Mouse (Mus musculus): ENCODE measurements at regions not wholly inside any gene's neighbourhood (a gene's known extent, or its start where the extent isn't known, plus 50 kb on each side); places are given as distances from the start of the nearest gene placed in this dataset.
"Not testable (repeated sequence)": the region's sequence is repeated elsewhere in the genome, so short reads cannot be mapped to it uniquely, and the experiment has no call there.

DNA sequence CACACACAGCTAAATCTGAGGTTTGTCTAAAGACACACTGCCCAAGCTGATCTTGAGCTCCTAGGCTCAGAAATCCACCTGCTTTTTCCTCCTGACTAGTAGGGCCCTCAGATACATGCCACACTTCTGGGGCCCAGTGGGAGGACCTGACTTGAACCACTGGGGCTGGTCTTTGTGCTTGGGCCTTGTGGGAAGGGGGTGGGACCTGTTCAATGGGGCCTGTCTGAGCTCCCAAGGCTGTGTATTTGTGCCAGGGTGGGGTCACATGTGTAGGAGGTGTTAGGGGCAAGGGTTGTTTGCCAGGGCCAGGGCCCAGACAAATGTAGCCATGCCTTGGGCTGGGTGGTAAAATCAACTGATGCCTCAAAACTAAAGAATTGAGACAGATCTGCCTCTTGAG, 56.8 kb downstream of the Gm8765 start:
- not testable (repeated sequence) for H3K4me1 ChIP-seq (ENCODE audit: control insufficient read depth, insufficient read depth, low read length); H3K27me3 ChIP-seq (ENCODE audit: control insufficient read depth, insufficient read depth, low read length); DNase-seq; H3K27ac ChIP-seq (ENCODE audit: insufficient read depth, low read length); H3K4me3 ChIP-seq (replicated peaks; ENCODE audit: insufficient read depth, low read depth, low read length)

- not testable (repeated sequence) for H3K4me1 ChIP-seq (ENCODE audit: control insufficient read depth, insufficient read depth, low read length); H3K4me3 ChIP-seq (replicated peaks; ENCODE audit: insufficient read depth, low read depth, low read length); H3K27ac ChIP-seq (ENCODE audit: insufficient read depth, low read length); DNase-seq; H3K27me3 ChIP-seq (ENCODE audit: control insufficient read depth, insufficient read depth, low read length)
- 63% methylated on average over 1 of the region's 1 CpGs for WGBS
Observed at GRCm38 (mm10) chr13:50756334-50756733, 58.2 kb downstream of the Gm8765 start.

GRCm38 (mm10) chr13:50764618-50765017, 66.5 kb downstream of the Gm8765 start:
- Histone ChIP-seq H3K4me3 (replicated peaks; ENCODE audit: insufficient read depth, low read depth, low read length) (no peak overlapping the region), H3K4me1 (ENCODE audit: control insufficient read depth, insufficient read depth, low read length) (no peaks in the 10 kb centered on the region), H3K27me3 (ENCODE audit: control insufficient read depth, insufficient read depth, low read length) (no peaks in the 10 kb centered on the region), H3K27ac (ENCODE audit: insufficient read depth, low read length) (no peak overlapping the region)
- WGBS = 92% methylated on average over 2 of the region's 2 CpGs
- DNase-seq = no peak
- TF ChIP-seq CTCF (IDR thresholded peaks at IDR 0.05; ENCODE audit: borderline replicate concordance, insufficient read depth, low read depth, low read length) (no peak), POLR2A (IDR thresholded peaks at IDR 0.05; ENCODE audit: borderline replicate concordance, insufficient read depth, low read length) (no peak)

GRCm38 (mm10) chr13:50780036-50780435, 81.9 kb downstream of the Gm8765 start:
- peak in 1 of 2 experiments; percentile 6 for DNase-seq
- not testable (repeated sequence) for H3K27me3 ChIP-seq (ENCODE audit: control insufficient read depth, insufficient read depth, low read length); H3K27ac ChIP-seq (ENCODE audit: insufficient read depth, low read length); H3K4me3 ChIP-seq (replicated peaks; ENCODE audit: insufficient read depth, low read depth, low read length); H3K4me1 ChIP-seq (ENCODE audit: control insufficient read depth, insufficient read depth, low read length)

DNA sequence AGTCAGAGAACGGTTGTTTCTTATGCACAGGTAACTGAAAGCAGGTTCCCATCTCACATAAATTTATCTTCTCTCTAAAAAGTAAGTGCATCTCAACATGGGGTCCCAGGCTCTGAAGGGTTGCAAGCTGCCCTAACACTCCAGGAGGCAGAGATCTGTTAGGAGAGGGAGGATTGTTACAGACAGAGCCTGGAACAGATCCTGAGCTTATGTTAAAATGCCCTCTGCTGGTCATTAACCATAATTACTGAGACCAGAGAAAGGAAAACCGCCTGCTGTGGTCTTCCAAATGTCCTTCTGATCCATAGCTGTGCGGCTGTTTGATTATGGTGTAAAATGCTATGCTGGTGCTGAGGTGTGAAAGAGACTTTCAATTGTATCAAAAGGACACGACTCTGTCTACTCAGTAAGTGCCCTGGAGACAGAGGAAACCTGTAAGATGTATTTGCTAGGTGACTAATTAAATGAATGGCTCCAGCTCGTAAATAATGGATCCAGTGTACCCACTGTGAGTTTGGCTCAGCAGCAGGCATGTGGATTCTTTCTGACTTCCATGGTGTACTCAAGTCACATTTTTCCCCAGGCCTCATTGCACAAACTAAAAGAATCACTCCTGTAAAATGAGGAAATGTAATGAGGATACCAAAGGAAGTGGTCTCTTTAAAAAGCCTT, 131.9 kb downstream of the Gm8765 start:
- WGBS = 13% methylated on average over 4 of the region's 5 CpGs
- peak; percentile 9 to 10 for DNase-seq
- not testable (repeated sequence) for H3K4me1 ChIP-seq (ENCODE audit: control insufficient read depth, insufficient read depth, low read length); H3K27ac ChIP-seq (ENCODE audit: insufficient read depth, low read length); H3K4me3 ChIP-seq (replicated peaks; ENCODE audit: insufficient read depth, low read depth, low read length); H3K27me3 ChIP-seq (ENCODE audit: control insufficient read depth, insufficient read depth, low read length)
- peak; percentile 5; the same call in 1 of the 2 replicates for TF ChIP-seq CTCF (IDR thresholded peaks at IDR 0.05; ENCODE audit: borderline replicate concordance, insufficient read depth, low read depth, low read length)

All from cerebellum, adult 2 months (tissue).